Mouse (Mus musculus): Measurements from ENCODE around the gene Dffa. TPM values are rescaled to one million over a fixed set of nuclear protein-coding genes. Genes with fewer than 3 reads are reported as not detected.

Dffa gene
- polyA plus RNA-seq, 1 experiment from 2014 or later: 24.6 TPM

GRCm38 (mm10) chr4:149123432-149123831 lies 19.5 kb downstream of the Dffa start:
- H3K27ac ChIP-seq (ENCODE audit: low read depth, low read length): no peak overlapping the region
- H3K9me3 ChIP-seq (ENCODE audit: control insufficient read depth, low read length): no peaks in the 10 kb centered on the region
- ATAC-seq: no peak
- H3K4me3 ChIP-seq (ENCODE audit: low read length): no peak overlapping the region
- H3K4me2 ChIP-seq (ENCODE audit: low read length): no peak overlapping the region
- 79% methylated on average over 5 of the region's 5 CpGs for WGBS
- H3K36me3 ChIP-seq (ENCODE audit: control insufficient read depth, insufficient read depth, low read length): peaks cover 11% of the 10 kb centered on the region
- H3K4me1 ChIP-seq (ENCODE audit: control insufficient read depth, insufficient read depth, low read depth, low read length): no peaks in the 10 kb centered on the region
- H3K27me3 ChIP-seq (replicated peaks; ENCODE audit: control insufficient read depth, insufficient read depth, low read length): no peaks in the 10 kb centered on the region
- H3K9ac ChIP-seq (ENCODE audit: low read depth, low read length): no peak overlapping the region

GRCm38 (mm10) chr4:149125341-149126114 lies 21.6 kb downstream of the Dffa start:
- Histone ChIP-seq H3K27me3 (replicated peaks; ENCODE audit: control insufficient read depth, insufficient read depth, low read length) (no peaks in the 10 kb centered on the region), H3K4me2 (ENCODE audit: low read length) (no peak overlapping the region), H3K9ac (ENCODE audit: low read depth, low read length) (no peak overlapping the region), H3K4me3 (ENCODE audit: low read length) (no peak overlapping the region), H3K27ac (ENCODE audit: low read depth, low read length) (no peak overlapping the region), H3K9me3 (ENCODE audit: control insufficient read depth, low read length) (no peaks in the 10 kb centered on the region), H3K4me1 (ENCODE audit: control insufficient read depth, insufficient read depth, low read depth, low read length) (no peaks in the 10 kb centered on the region), H3K36me3 (ENCODE audit: control insufficient read depth, insufficient read depth, low read length) (peaks cover 4% of the 10 kb centered on the region; the same call in 1 of the 2 replicates)
- 38% methylated on average over 11 of the region's 11 CpGs for WGBS
- no peak for ATAC-seq

- no peak overlapping the region for H3K4me3 ChIP-seq (ENCODE audit: low read length)
- ATAC-seq: no peak
- no peak overlapping the region for H3K9ac ChIP-seq (ENCODE audit: low read depth, low read length)
- no peaks in the 10 kb centered on the region for H3K9me3 ChIP-seq (ENCODE audit: control insufficient read depth, low read length)
- H3K27ac ChIP-seq (ENCODE audit: low read depth, low read length): no peak overlapping the region
- H3K4me1 ChIP-seq (ENCODE audit: control insufficient read depth, insufficient read depth, low read depth, low read length): no peaks in the 10 kb centered on the region
- 77% methylated on average over 6 of the region's 6 CpGs for WGBS
- H3K27me3 ChIP-seq (replicated peaks; ENCODE audit: control insufficient read depth, insufficient read depth, low read length): no peaks in the 10 kb centered on the region
- H3K36me3 ChIP-seq (ENCODE audit: control insufficient read depth, insufficient read depth, low read length): peaks cover 2% of the 10 kb centered on the region; the same call in 1 of the 2 replicates
- H3K4me2 ChIP-seq (ENCODE audit: low read length): no peak overlapping the region
Observed at GRCm38 (mm10) chr4:149126115-149126509, 22.2 kb downstream of the Dffa start.

- no peak for ATAC-seq
- 90% methylated on average over 11 of the region's 11 CpGs for WGBS
- no peaks in the 10 kb centered on the region for H3K27me3 ChIP-seq (replicated peaks; ENCODE audit: control insufficient read depth, insufficient read depth, low read length)
- no peak within 1 kb of the TSS for H3K4me2 ChIP-seq (ENCODE audit: low read length)
- no peak within 1 kb of the TSS for H3K27ac ChIP-seq (ENCODE audit: low read depth, low read length)
- H3K9me3 ChIP-seq (ENCODE audit: control insufficient read depth, low read length): no peaks in the 10 kb centered on the region
- peaks cover 1% of the 10 kb centered on the region; the same call in 1 of the 2 replicates for H3K36me3 ChIP-seq (ENCODE audit: control insufficient read depth, insufficient read depth, low read length)
- H3K4me3 ChIP-seq (ENCODE audit: low read length): no peak within 1 kb of the TSS
- H3K4me1 ChIP-seq (ENCODE audit: control insufficient read depth, insufficient read depth, low read depth, low read length): no peaks in the 10 kb centered on the region
- H3K9ac ChIP-seq (ENCODE audit: low read depth, low read length): no peak within 1 kb of the TSS
Observed at GRCm38 (mm10) chr4:149126663-149127062, 22.7 kb downstream of the Dffa start, which contains the start of gene Cort. Cort (minus strand) TSS chr4:149126763.

GRCm38 (mm10) chr4:149128467-149128866 lies 24.5 kb downstream of the Dffa start:
- no peaks in the 10 kb centered on the region for H3K27me3 ChIP-seq (replicated peaks; ENCODE audit: control insufficient read depth, insufficient read depth, low read length)
- no peak overlapping the region for H3K27ac ChIP-seq (ENCODE audit: low read depth, low read length)
- WGBS: 87% methylated on average over 18 of the region's 18 CpGs
- no peak for ATAC-seq
- no peak overlapping the region for H3K4me2 ChIP-seq (ENCODE audit: low read length)
- no peaks in the 10 kb centered on the region for H3K4me1 ChIP-seq (ENCODE audit: control insufficient read depth, insufficient read depth, low read depth, low read length)
- peaks cover 2% of the 10 kb centered on the region; the same call in 1 of the 2 replicates for H3K36me3 ChIP-seq (ENCODE audit: control insufficient read depth, insufficient read depth, low read length)
- no peak overlapping the region for H3K9ac ChIP-seq (ENCODE audit: low read depth, low read length)
- H3K9me3 ChIP-seq (ENCODE audit: control insufficient read depth, low read length): no peaks in the 10 kb centered on the region
- no peak overlapping the region for H3K4me3 ChIP-seq (ENCODE audit: low read length)

GRCm38 (mm10) chr4:149131021-149131752 lies 27.2 kb downstream of the Dffa start:
- Histone ChIP-seq H3K36me3 (ENCODE audit: control insufficient read depth, insufficient read depth, low read length) (peaks cover 2% of the 10 kb centered on the region; the same call in 1 of the 2 replicates), H3K9ac (ENCODE audit: low read depth, low read length) (no peak overlapping the region), H3K27ac (ENCODE audit: low read depth, low read length) (no peak overlapping the region), H3K4me3 (ENCODE audit: low read length) (no peak overlapping the region), H3K4me1 (ENCODE audit: control insufficient read depth, insufficient read depth, low read depth, low read length) (no peaks in the 10 kb centered on the region), H3K27me3 (replicated peaks; ENCODE audit: control insufficient read depth, insufficient read depth, low read length) (no peaks in the 10 kb centered on the region), H3K4me2 (ENCODE audit: low read length) (no peak overlapping the region), H3K9me3 (ENCODE audit: control insufficient read depth, low read length) (no peaks in the 10 kb centered on the region)
- WGBS: 87% methylated on average over 23 of the region's 23 CpGs
- ATAC-seq: no peak

- no peaks in the 10 kb centered on the region for H3K9me3 ChIP-seq (ENCODE audit: control insufficient read depth, low read length)
- H3K27ac ChIP-seq (ENCODE audit: low read depth, low read length): no peak overlapping the region
- no peak overlapping the region for H3K9ac ChIP-seq (ENCODE audit: low read depth, low read length)
- no peak overlapping the region for H3K4me2 ChIP-seq (ENCODE audit: low read length)
- H3K36me3 ChIP-seq (ENCODE audit: control insufficient read depth, insufficient read depth, low read length): peaks cover 2% of the 10 kb centered on the region; the same call in 1 of the 2 replicates
- 90% methylated on average over 21 of the region's 21 CpGs for WGBS
- no peak for ATAC-seq
- no peaks in the 10 kb centered on the region for H3K27me3 ChIP-seq (replicated peaks; ENCODE audit: control insufficient read depth, insufficient read depth, low read length)
- peaks cover 8% of the 10 kb centered on the region for H3K4me1 ChIP-seq (ENCODE audit: control insufficient read depth, insufficient read depth, low read depth, low read length)
- no peak overlapping the region for H3K4me3 ChIP-seq (ENCODE audit: low read length)
Observed at GRCm38 (mm10) chr4:149131789-149132565, 28.0 kb downstream of the Dffa start.

- H3K4me1 ChIP-seq (ENCODE audit: control insufficient read depth, insufficient read depth, low read depth, low read length): peaks cover 8% of the 10 kb centered on the region
- no peak overlapping the region for H3K4me2 ChIP-seq (ENCODE audit: low read length)
- no peaks in the 10 kb centered on the region for H3K9me3 ChIP-seq (ENCODE audit: control insufficient read depth, low read length)
- 0 out of 2 replicates have a peak, but pooled peaks cover 2% of the 10 kb centered on the region for H3K36me3 ChIP-seq (ENCODE audit: control insufficient read depth, insufficient read depth, low read length)
- H3K9ac ChIP-seq (ENCODE audit: low read depth, low read length): no peak overlapping the region
- no peak overlapping the region for H3K27ac ChIP-seq (ENCODE audit: low read depth, low read length)
- 82% methylated on average over 5 of the region's 5 CpGs for WGBS
- H3K27me3 ChIP-seq (replicated peaks; ENCODE audit: control insufficient read depth, insufficient read depth, low read length): no peaks in the 10 kb centered on the region
- no peak for ATAC-seq
- H3K4me3 ChIP-seq (ENCODE audit: low read length): no peak overlapping the region
Observed at GRCm38 (mm10) chr4:149133395-149133794, 29.4 kb downstream of the Dffa start.

All from hindbrain, embryonic 16.5 days (tissue).